Mouse (Mus musculus): ENCODE measurements around the gene P4htm. TPM values are rescaled to one million over a fixed set of nuclear protein-coding genes. Genes with fewer than 3 reads are reported as not detected.

P4htm gene
- polyA plus RNA-seq, 1 experiment, result 5.9 TPM

DNA sequence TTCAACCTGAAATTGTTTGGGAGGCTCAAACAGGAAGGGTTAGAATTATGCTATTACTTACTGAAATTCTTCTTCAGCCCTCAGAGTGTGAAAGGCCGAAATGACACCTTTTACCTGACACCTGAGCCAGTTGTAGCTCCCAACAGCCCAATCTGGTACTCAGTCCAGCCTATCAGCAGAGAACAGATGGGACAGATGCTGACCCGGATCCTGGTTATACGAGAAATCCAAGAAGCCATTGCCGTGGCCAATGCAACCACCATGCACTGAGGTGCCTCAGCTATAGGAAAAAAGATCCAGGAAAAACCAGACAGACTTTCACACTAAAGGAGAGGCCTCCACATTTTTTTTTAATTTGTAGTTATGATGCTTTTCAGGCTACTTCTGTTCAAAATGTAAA lies 38.3 kb downstream of the P4htm start:
- H3K4me1 ChIP-seq (ENCODE audit: control insufficient read depth, insufficient read depth, insufficient read length), result no peaks in the 10 kb centered on the region; the same call in 1 of the 2 replicates
- no peaks in the 10 kb centered on the region for H3K27me3 ChIP-seq (ENCODE audit: control insufficient read depth, insufficient read depth, low read length)
- no peak overlapping the region for H3K27ac ChIP-seq (ENCODE audit: insufficient read depth, low read length)
- 92% methylated on average over 4 of the region's 4 CpGs for WGBS
- no peak for DNase-seq (ENCODE audit: low read depth in 1 of 2, low spot score in 2 of 2)
- H3K36me3 ChIP-seq (ENCODE audit: control insufficient read depth, insufficient read depth, low read length), result peaks cover 35% of the 10 kb centered on the region
- TF ChIP-seq CTCF (IDR thresholded peaks at IDR 0.05; ENCODE audit: extremely low read depth, insufficient read depth, insufficient read length, insufficient replicate concordance) (no peak), POLR2A (IDR thresholded peaks at IDR 0.05; ENCODE audit: low read depth, low read length) (no peak)
- no peak overlapping the region for H3K4me3 ChIP-seq (ENCODE audit: extremely low read depth, insufficient read depth, insufficient read length)

DNA sequence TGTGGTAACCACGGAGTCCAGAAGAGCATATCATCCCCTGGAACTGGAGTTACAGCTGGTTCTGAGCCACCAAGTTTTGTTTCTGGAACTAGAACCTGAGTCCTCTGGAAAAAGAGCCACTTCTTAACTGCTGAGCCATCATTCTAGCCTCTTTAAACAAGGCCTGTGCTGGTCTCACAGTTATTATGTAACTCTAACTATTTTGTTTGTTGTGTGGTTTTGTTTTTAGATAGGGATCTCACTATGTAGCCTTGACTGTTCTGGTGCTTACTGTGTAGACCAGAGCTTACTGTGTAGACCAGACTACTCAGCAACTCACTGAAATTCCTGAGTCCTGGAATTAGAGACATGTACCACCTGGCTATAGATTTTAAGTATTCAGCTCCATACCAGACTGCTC lies 50.6 kb downstream of the P4htm start:
- Histone ChIP-seq H3K4me1 (ENCODE audit: control insufficient read depth, insufficient read depth, insufficient read length) (no peaks in the 10 kb centered on the region), H3K36me3 (ENCODE audit: control insufficient read depth, insufficient read depth, low read length) (peaks cover 44% of the 10 kb centered on the region), H3K27me3 (ENCODE audit: control insufficient read depth, insufficient read depth, low read length) (no peaks in the 10 kb centered on the region), H3K27ac (ENCODE audit: insufficient read depth, low read length) (no peak overlapping the region), H3K4me3 (ENCODE audit: extremely low read depth, insufficient read depth, insufficient read length) (no peak overlapping the region)
- DNase-seq (ENCODE audit: low read depth in 1 of 2, low spot score in 2 of 2), result no peak
- TF ChIP-seq CTCF (IDR thresholded peaks at IDR 0.05; ENCODE audit: extremely low read depth, insufficient read depth, insufficient read length, insufficient replicate concordance), result no peak
- no peak for TF ChIP-seq POLR2A (IDR thresholded peaks at IDR 0.05; ENCODE audit: low read depth, low read length)
- WGBS, result 84% methylated on average over 1 of the region's 1 CpGs

DNA sequence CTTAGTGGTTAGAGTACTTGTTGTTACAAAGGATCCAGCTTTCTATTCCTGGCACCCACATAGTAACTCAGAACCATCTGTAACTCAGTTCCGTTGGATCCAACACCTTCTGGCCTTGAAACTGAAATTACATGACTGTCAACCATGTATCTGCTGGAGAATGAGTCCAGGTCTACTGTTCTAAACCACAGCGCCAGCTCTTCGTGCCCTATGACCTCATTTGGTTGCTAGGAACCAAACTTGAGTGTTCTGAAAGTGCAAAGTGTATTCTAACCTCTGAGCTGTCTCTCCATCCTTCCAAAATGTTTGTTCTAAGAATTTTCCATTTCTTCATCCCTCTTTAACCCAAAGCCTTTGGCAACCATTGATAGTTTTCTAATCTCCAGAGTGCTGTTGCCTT lies 51.5 kb downstream of the P4htm start:
- Histone ChIP-seq H3K27ac (ENCODE audit: insufficient read depth, low read length) (no peak overlapping the region), H3K4me1 (ENCODE audit: control insufficient read depth, insufficient read depth, insufficient read length) (no peaks in the 10 kb centered on the region), H3K36me3 (ENCODE audit: control insufficient read depth, insufficient read depth, low read length) (peaks cover 48% of the 10 kb centered on the region), H3K4me3 (ENCODE audit: extremely low read depth, insufficient read depth, insufficient read length) (no peak overlapping the region), H3K27me3 (ENCODE audit: control insufficient read depth, insufficient read depth, low read length) (no peaks in the 10 kb centered on the region)
- DNase-seq (ENCODE audit: low read depth in 1 of 2, low spot score in 2 of 2), result no peak
- 97% methylated on average over 3 of the region's 3 CpGs for WGBS
- TF ChIP-seq POLR2A (IDR thresholded peaks at IDR 0.05; ENCODE audit: low read depth, low read length) (no peak), CTCF (IDR thresholded peaks at IDR 0.05; ENCODE audit: extremely low read depth, insufficient read depth, insufficient read length, insufficient replicate concordance) (no peak)

DNA sequence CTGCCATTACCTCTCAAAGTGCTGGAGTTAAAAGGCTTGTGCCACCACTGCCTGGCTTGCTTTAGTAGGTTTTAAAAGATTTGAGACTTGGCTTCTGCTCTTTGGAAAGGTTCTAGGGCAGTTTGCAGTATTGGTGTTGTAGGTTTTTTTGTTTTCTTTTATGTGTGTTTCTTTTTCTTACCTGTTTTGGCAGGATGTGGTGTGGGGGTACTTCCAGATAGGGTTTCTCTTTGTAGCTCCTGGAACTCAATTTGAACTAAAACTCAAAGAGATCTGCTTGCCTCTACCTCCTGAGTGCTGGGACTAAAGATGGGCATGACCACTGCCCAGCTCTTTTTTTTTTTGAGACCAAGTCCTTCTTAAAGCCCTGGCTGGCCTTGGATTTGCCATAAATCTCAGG lies 56.6 kb downstream of the P4htm start:
- Histone ChIP-seq H3K4me1 (ENCODE audit: control insufficient read depth, insufficient read depth, insufficient read length) (no peaks in the 10 kb centered on the region; the same call in 1 of the 2 replicates), H3K27ac (ENCODE audit: insufficient read depth, low read length) (no peak overlapping the region), H3K27me3 (ENCODE audit: control insufficient read depth, insufficient read depth, low read length) (no peaks in the 10 kb centered on the region), H3K36me3 (ENCODE audit: control insufficient read depth, insufficient read depth, low read length) (peaks cover 37% of the 10 kb centered on the region), H3K4me3 (ENCODE audit: extremely low read depth, insufficient read depth, insufficient read length) (no peak overlapping the region)
- no peak for DNase-seq (ENCODE audit: low read depth in 1 of 2, low spot score in 2 of 2)
- TF ChIP-seq CTCF (IDR thresholded peaks at IDR 0.05; ENCODE audit: extremely low read depth, insufficient read depth, insufficient read length, insufficient replicate concordance) (no peak), POLR2A (IDR thresholded peaks at IDR 0.05; ENCODE audit: low read depth, low read length) (no peak)

DNA sequence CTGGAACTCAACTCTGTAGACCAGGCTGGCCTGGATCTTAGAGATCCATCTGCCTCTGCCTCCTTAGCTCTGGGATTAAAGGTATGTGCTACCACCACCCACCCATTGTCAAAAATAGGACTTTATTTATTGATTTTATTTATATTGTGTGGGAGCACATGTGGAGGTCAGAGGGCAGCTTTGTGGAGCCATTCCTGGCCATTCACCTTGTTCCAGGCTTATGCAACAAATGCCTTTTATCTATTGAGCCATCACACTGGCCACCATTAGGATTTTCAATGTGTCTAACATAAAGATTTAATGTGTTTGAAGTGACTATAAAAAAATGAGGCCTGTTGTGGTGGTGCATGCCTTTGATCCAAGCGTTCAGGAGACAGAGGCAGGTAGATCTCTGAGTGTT lies 66.0 kb downstream of the P4htm start:
- TF ChIP-seq CTCF (IDR thresholded peaks at IDR 0.05; ENCODE audit: extremely low read depth, insufficient read depth, insufficient read length, insufficient replicate concordance) (no peak), POLR2A (IDR thresholded peaks at IDR 0.05; ENCODE audit: low read depth, low read length) (no peak)
- H3K27me3 ChIP-seq (ENCODE audit: control insufficient read depth, insufficient read depth, low read length), result no peaks in the 10 kb centered on the region
- H3K27ac ChIP-seq (ENCODE audit: insufficient read depth, low read length), result no peak overlapping the region
- DNase-seq (ENCODE audit: low read depth in 1 of 2, low spot score in 2 of 2), result no peak
- no peaks in the 10 kb centered on the region for H3K4me1 ChIP-seq (ENCODE audit: control insufficient read depth, insufficient read depth, insufficient read length)
- peaks cover 37% of the 10 kb centered on the region for H3K36me3 ChIP-seq (ENCODE audit: control insufficient read depth, insufficient read depth, low read length)
- H3K4me3 ChIP-seq (ENCODE audit: extremely low read depth, insufficient read depth, insufficient read length), result no peak overlapping the region
- 94% methylated on average over 1 of the region's 1 CpGs for WGBS

DNA sequence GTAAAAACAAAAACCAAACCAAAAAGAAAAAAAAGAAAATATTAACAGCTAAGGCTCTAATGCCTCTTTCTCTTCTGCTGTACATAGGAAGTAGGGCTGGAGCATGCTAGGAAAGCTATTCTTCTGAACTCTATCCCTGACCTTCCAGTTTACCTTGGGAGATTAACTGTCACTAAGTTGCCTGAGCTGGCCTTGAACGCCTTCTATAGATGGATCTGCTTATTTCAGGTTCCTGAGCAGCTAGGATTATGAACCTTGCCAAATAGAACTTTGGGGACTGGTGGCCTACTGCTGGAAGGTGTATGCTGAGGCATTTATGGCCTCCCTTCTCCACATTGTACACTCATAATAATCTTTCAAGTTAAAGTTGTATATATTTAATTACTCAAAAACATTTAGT lies 66.5 kb downstream of the P4htm start:
- peaks cover 37% of the 10 kb centered on the region for H3K36me3 ChIP-seq (ENCODE audit: control insufficient read depth, insufficient read depth, low read length)
- H3K27me3 ChIP-seq (ENCODE audit: control insufficient read depth, insufficient read depth, low read length), result no peaks in the 10 kb centered on the region
- DNase-seq (ENCODE audit: low read depth in 1 of 2, low spot score in 2 of 2), result no peak
- no peak overlapping the region for H3K27ac ChIP-seq (ENCODE audit: insufficient read depth, low read length)
- H3K4me3 ChIP-seq (ENCODE audit: extremely low read depth, insufficient read depth, insufficient read length), result no peak overlapping the region
- TF ChIP-seq CTCF (IDR thresholded peaks at IDR 0.05; ENCODE audit: extremely low read depth, insufficient read depth, insufficient read length, insufficient replicate concordance) (no peak), POLR2A (IDR thresholded peaks at IDR 0.05; ENCODE audit: low read depth, low read length) (no peak)
- WGBS, result 97% methylated on average over 1 of the region's 1 CpGs
- no peaks in the 10 kb centered on the region for H3K4me1 ChIP-seq (ENCODE audit: control insufficient read depth, insufficient read depth, insufficient read length)

Other genes with a start within 250 kb of the P4htm start
- 63.2 and 68.6 TPM in 2 replicates for gene Usp4, start 249.8 kb downstream of the P4htm start, polyA plus RNA-seq (2012; rRNA removed)
- gene 1700102P08Rik, start 204.9 kb downstream of the P4htm start, polyA plus RNA-seq (2012; rRNA removed), result 0.49 and 0.63 TPM in 2 replicates
- 0.05 TPM in 1 of 2 replicates, not detected in the other for gene Ccdc36, start 169.2 kb downstream of the P4htm start, polyA plus RNA-seq (2012; rRNA removed)
- not detected in 2 replicates for gene BC048562, start 161.2 kb downstream of the P4htm start, polyA plus RNA-seq (2012; rRNA removed)
- 16.5 and 21.3 TPM in 2 replicates for gene Ccdc71, start 137.1 kb downstream of the P4htm start, polyA plus RNA-seq (2012; rRNA removed)
- 22.2 and 23.7 TPM in 2 replicates for gene Klhdc8b, start 136.1 kb downstream of the P4htm start, polyA plus RNA-seq (2012; rRNA removed)
- 40.5 and 41.9 TPM in 2 replicates for gene Lamb2, start 117.9 kb downstream of the P4htm start, polyA plus RNA-seq (2012; rRNA removed)
- gene Usp19, start 107.1 kb downstream of the P4htm start, polyA plus RNA-seq (2012; rRNA removed), result 133 and 138 TPM in 2 replicates
- 170 and 211 TPM in 2 replicates for gene Qars, start 90.0 kb downstream of the P4htm start, polyA plus RNA-seq (2012; rRNA removed)
- 76.7 and 102 TPM in 2 replicates for gene Qrich1, start 80.9 kb downstream of the P4htm start, polyA plus RNA-seq (2012; rRNA removed)
- gene Impdh2, start 37.4 kb downstream of the P4htm start, polyA plus RNA-seq (2012; rRNA removed), result 106 and 107 TPM in 2 replicates
- gene Ndufaf3, start 30.2 kb downstream of the P4htm start, polyA plus RNA-seq (2012; rRNA removed), result 23.1 and 27.1 TPM in 2 replicates
- 187 and 225 TPM in 2 replicates for gene Dalrd3, start 27.8 kb downstream of the P4htm start, polyA plus RNA-seq (2012; rRNA removed)
- gene Wdr6, start 18.9 kb downstream of the P4htm start, polyA plus RNA-seq (2012; rRNA removed), result 36.0 and 44.4 TPM in 2 replicates
- gene Arih2, start 51.7 kb upstream of the P4htm start, polyA plus RNA-seq (2012; rRNA removed), result 28.4 and 28.8 TPM in 2 replicates
- gene Slc25a20, start 64.4 kb upstream of the P4htm start, polyA plus RNA-seq (2012; rRNA removed), result 8.4 and 10.7 TPM in 2 replicates
- gene Prkar2a, start 91.6 kb upstream of the P4htm start, polyA plus RNA-seq (2012; rRNA removed), result 3.9 and 4.8 TPM in 2 replicates
- 35.9 and 43.2 TPM in 2 replicates for gene Ip6k2, start 186.1 kb upstream of the P4htm start, polyA plus RNA-seq (2012; rRNA removed)
- 26.4 and 35.1 TPM in 2 replicates for gene Nckipsd, start 210.7 kb upstream of the P4htm start, polyA plus RNA-seq (2012; rRNA removed)
- 0.83 and 1.2 TPM in 2 replicates for gene Celsr3, start 228.7 kb upstream of the P4htm start, polyA plus RNA-seq (2012; rRNA removed)